Mouse (Mus musculus) megakaryocyte, embryonic 14.5 days (primary cell): ENCODE data around the gene Gm20388. TPM values are rescaled to one million over a fixed set of nuclear protein-coding genes. Genes with fewer than 3 reads are reported as not detected.

ENCODE experiments used
- H3K27me3 ChIP-seq: replicated peaks from 2 replicates; pipeline ENCODE3; 2012; ENCODE audit warnings: inconsistent platforms
- H3K36me3 ChIP-seq: replicated peaks from 2 replicates; pipeline ENCODE3; 2012; ENCODE audit warnings: low read length, inconsistent platforms, mixed read lengths
- H3K4me1 ChIP-seq: 2 replicates; pipeline ENCODE4 v1.6.1; 2012; ENCODE audit warnings: inconsistent platforms
- H3K4me3 ChIP-seq: replicated peaks from 2 replicates; pipeline ENCODE3; 2012; ENCODE audit warnings: moderate library complexity, mild to moderate bottlenecking, inconsistent platforms
- H3K9me3 ChIP-seq: 2 replicates; pipeline ENCODE4 v1.6.1; 2012; ENCODE audit warnings: inconsistent platforms
- FLI1 ChIP-seq: IDR thresholded peaks from 2 replicates; pipeline ENCODE4 v1.6.1; 2012; ENCODE audit warnings: low read length, inconsistent platforms, mixed read lengths
- GATA1 ChIP-seq: IDR thresholded peaks from 3 replicates; pipeline ENCODE4 v1.6.1; 2012; ENCODE audit warnings: mixed read lengths, low read length, inconsistent platforms, borderline replicate concordance
- polyA plus RNA-seq: library from polyadenylated mRNA; stranded (reverse); fragments of >175 nt; gene quantifications from 2 replicates; pipeline ENCODE4 v1.2.3, GENCODE M21; 2012; ENCODE audit warnings: low replicate concordance; ENCODE audit not compliant: insufficient read depth

Gm20388 gene
- polyA plus RNA-seq, 1 experiment, result 111 TPM

DNA sequence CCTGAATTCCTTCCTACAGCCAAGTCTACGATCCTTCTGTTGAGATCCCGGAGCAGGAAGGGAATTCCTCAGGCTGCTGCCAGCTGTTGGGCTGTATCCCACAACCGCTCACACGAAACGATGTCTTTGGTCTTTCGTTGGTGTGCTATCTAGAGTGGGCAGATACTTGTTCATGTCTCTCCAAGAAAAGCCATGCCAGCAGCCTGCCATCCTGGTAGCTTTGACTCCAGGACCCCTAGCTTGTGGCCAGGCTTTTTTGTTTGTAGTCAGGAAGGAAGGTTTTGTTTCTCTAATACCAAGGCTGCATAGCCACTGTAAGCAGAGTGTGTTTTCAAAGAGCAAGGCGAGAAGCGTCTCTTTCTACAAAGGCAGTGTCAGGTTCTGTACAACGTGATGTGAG, 193.3 kb downstream of the Gm20388 start:
- TF ChIP-seq FLI1, result no peak
- no peak for TF ChIP-seq GATA1
- H3K36me3 ChIP-seq, result peaks cover 15% of the 10 kb centered on the region
- peaks cover 70% of the 10 kb centered on the region for H3K4me1 ChIP-seq
- H3K9me3 ChIP-seq, result no peaks in the 10 kb centered on the region
- no peak overlapping the region for H3K4me3 ChIP-seq
- H3K27me3 ChIP-seq, result peaks cover 3% of the 10 kb centered on the region

DNA sequence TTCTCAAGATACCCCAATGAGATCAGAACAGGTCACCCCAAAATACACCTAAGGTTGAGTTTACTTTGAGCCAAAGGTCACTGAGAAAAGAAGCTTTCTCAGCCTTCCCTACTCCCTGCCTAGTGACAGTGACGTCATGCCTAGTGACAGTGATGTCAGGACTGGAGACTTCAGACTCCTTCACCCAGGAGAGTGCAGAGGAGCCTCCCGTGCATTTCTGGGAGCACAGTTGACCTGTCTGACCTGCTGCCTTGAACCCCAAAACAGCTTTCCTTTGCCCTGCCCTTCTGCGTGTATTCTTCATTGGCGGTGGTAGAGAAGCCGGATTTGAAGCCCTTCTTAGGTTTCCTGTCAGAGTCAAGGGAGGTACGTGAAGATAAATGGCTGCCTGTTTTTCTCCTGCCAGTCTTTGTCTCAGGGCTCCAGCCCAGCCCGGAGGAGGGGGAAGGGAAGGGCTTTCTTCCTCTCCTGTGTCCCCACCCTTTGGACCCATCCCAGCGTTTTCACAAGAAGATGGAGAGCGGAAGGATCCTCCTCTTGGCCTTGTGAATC, 194.2 kb downstream of the Gm20388 start:
- TF ChIP-seq FLI1, result no peak
- no peak for TF ChIP-seq GATA1
- H3K4me1 ChIP-seq, result peaks cover 70% of the 10 kb centered on the region

DNA sequence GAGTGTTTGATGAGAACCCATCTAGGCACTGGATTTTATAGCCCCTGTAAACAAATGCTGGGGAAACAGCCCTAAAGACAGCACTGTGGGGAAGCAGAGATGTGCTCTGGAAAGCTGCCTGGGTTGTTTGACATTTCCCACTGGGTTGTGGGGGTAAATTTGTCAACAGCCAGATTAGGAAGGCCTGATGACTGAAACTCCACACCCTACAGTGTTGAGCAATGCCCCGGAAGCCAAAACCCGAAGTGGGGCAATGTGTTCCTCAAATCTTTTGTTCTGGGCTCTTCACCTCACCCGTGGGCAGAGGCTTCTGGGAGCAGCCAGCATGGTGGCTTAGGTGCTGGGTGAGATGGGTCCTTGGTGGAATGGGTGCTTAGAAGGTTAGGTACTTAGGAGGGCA, 198.5 kb downstream of the Gm20388 start:
- H3K36me3 ChIP-seq, result peaks cover 9% of the 10 kb centered on the region
- H3K4me1 ChIP-seq, result peaks cover 73% of the 10 kb centered on the region
- H3K4me3 ChIP-seq, result peak overlapping the region; percentile 29
- TF ChIP-seq GATA1 (no peak), FLI1 (no peak)
- H3K9me3 ChIP-seq, result no peaks in the 10 kb centered on the region
- H3K27me3 ChIP-seq, result peaks cover 14% of the 10 kb centered on the region

More for the DNA sequence above, 194.2 kb downstream of the Gm20388 start:
- Histone ChIP-seq H3K4me3 (peak overlapping the region; percentile 48), H3K9me3 (no peaks in the 10 kb centered on the region), H3K36me3 (peaks cover 15% of the 10 kb centered on the region), H3K27me3 (peaks cover 9% of the 10 kb centered on the region)

DNA sequence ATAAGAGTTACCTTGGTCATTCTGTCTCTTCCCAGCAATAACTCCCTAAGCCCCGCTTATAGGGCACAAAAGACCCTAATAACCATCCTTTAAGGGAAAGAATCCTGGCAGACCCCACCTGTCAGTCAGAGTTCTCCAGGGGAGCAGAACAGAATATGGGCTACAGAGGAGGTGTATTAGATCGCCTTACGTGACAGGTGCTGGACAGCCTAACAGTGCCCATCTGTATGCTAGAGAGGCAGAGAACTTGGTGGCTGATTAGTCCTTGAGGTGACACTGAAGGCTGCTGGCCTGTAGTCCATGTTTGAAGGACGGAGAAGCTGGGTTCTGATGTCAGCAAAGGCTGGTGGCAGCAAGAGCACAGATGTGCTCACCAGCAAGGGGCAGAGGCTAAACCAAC, 200.3 kb downstream of the Gm20388 start:
- TF ChIP-seq FLI1 (no peak), GATA1 (no peak)
- H3K36me3 ChIP-seq, result no peaks in the 10 kb centered on the region
- no peaks in the 10 kb centered on the region for H3K9me3 ChIP-seq
- H3K27me3 ChIP-seq, result peaks cover 32% of the 10 kb centered on the region
- peak overlapping the region; percentile 47 for H3K4me3 ChIP-seq
- peaks cover 74% of the 10 kb centered on the region for H3K4me1 ChIP-seq

DNA sequence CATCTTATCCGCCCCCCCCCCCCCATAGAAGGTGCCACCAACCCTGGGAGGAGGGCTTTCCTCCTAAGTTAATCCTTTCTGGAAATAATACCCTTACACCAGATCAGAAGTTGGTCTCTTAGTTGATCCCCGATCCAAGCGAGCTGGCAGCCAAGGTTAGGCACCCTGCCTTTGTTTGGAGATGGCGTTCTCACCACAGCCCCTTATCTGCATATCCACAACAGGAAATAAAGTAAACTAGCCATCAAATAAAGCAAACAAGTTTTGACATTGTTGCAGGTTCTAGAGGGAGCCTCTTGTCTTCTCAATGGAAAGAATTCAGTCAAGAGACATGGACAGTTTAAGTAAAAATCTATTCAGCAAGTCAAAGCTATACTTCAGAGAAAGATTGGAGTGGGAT, 200.7 kb downstream of the Gm20388 start:
- H3K27me3 ChIP-seq, result peaks cover 37% of the 10 kb centered on the region
- no peaks in the 10 kb centered on the region for H3K9me3 ChIP-seq
- no peak overlapping the region for H3K4me3 ChIP-seq
- no peak for TF ChIP-seq FLI1
- TF ChIP-seq GATA1, result no peak
- H3K4me1 ChIP-seq, result peaks cover 75% of the 10 kb centered on the region
- H3K36me3 ChIP-seq, result no peaks in the 10 kb centered on the region

DNA sequence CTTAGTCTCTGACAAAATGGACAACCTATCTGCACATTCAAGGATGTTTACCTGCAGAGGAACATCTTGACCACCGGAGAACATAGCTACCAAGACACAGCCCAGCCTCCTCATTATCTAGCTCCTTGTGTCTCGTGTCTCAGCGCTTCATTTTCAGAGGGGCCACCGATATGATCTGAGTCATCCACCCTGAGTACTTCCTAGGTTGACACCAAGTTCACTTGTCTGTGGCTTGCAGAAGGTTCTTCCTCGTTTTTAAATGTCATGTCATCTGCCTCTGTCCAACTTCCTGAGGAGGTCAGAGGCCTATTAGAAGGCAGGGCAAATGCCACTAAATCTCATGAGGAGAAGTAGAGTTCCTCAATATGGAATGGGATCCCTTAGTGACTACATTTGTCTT, 201.9 kb downstream of the Gm20388 start:
- Histone ChIP-seq H3K4me1 (peaks cover 80% of the 10 kb centered on the region), H3K9me3 (no peaks in the 10 kb centered on the region), H3K27me3 (peaks cover 48% of the 10 kb centered on the region), H3K36me3 (no peaks in the 10 kb centered on the region), H3K4me3 (peak overlapping the region; percentile 95)
- TF ChIP-seq FLI1 (no peak), GATA1 (no peak)

DNA sequence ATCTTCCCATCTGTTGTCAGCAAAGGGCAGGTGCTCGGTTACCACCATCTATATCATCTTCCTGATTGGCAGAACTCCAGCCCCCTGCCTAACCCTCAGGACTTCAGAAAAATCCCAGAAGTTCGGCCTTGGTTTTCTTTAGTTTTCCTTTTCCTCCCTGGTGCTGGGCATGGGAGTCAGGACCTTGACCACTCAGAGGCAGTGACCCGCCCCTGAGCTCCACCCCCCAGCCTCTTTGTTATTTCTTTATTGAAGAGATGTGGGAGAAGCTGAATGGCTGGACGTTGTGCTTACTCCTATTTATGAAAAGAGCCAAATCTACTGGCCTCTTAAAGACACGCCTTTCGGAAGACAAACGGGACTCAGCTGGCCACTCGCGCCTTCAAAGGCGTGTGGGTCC, 202.7 kb downstream of the Gm20388 start:
- no peaks in the 10 kb centered on the region for H3K9me3 ChIP-seq
- TF ChIP-seq GATA1 (no peak), FLI1 (no peak)
- no peaks in the 10 kb centered on the region for H3K36me3 ChIP-seq
- peaks cover 53% of the 10 kb centered on the region for H3K27me3 ChIP-seq
- peaks cover 87% of the 10 kb centered on the region for H3K4me1 ChIP-seq
- peak overlapping the region; percentile 95 for H3K4me3 ChIP-seq

DNA sequence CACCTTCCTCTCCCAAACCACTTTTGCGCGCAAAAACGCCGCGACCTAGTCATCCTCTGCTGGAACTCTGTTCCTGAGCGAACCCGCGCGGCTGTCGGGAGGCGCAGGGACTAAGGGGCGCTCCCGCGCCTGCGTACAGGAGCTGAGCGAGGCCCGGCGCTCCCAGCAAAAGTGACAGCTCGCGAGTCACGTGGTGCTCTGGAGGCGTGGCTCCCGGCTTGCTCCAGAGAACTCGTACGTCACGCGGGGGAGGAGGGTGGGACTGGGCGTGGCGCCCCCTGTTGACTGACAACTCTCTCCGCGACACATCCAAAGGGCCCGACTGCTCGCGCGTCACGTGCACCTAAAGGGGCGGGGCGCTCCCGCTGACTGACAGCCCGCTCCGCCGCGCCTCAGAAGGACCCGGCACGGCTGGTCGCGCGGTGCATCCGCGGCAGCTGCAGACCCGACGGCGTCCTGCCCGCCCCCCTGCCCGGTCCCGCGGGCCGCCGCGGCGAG, 203.2 kb downstream of the Gm20388 start, which contains the start of gene 6430548M08Rik:
Gene 6430548M08Rik, plus strand, starts transcription at position 395 of the 498 bp plus-strand sequence.
- Histone ChIP-seq H3K4me3 (peak within 1 kb of the TSS; percentile 95), H3K27me3 (peaks cover 58% of the 10 kb centered on the region), H3K36me3 (no peaks in the 10 kb centered on the region), H3K9me3 (no peaks in the 10 kb centered on the region), H3K4me1 (peaks cover 90% of the 10 kb centered on the region)
- TF ChIP-seq FLI1 (no peak), GATA1 (no peak)

DNA sequence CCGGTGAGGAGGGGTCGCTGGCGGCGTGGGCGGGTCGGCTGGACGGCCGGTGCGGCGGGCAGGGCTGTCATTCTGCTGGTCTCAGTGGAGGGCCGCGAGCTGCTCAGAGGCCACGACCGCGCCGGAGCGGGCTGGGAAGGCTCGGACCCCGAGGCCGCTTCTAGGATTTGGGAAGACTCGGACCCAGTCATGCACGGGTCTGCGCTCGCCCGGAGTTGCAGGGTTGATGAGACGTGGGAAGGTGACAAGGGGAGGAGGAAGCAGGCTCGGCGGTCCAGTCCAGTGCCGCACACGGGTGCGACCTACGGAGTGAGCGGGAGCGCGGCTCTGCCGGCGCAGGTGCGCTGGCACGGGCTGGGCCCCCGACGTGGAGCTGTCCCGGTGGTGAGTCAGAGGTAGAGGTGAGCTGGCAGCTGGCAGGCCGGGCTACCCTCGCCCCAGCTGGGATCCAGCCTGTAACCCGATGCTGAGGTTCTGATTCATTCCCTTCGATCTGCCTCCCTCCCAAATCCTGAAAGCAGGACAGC, 203.7 kb downstream of the Gm20388 start:
- TF ChIP-seq GATA1 (no peak), FLI1 (no peak)
- no peaks in the 10 kb centered on the region for H3K9me3 ChIP-seq
- peaks cover 90% of the 10 kb centered on the region for H3K4me1 ChIP-seq
- H3K27me3 ChIP-seq, result peaks cover 61% of the 10 kb centered on the region
- no peaks in the 10 kb centered on the region for H3K36me3 ChIP-seq
- H3K4me3 ChIP-seq, result peak overlapping the region; percentile 95

DNA sequence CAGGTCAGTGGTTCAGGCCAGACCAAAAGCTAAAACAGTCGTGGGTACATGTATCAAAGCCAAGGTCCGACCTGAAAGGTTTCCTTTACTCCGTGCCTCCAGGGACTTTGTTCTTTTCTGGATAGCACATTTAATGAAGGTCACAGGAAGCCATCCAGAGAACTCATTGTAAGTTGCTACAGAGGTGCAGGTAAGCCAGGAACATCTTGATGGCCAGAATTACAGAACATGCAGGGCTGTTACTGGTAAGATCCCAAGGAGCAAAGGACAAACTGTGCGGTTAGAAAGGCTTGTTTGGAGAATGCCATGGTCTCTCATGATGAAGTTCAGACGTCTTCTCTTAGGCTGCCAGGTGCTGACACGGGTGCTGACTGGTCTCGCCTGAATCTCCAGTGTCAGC, 206.0 kb downstream of the Gm20388 start:
- no peaks in the 10 kb centered on the region for H3K9me3 ChIP-seq
- no peak overlapping the region for H3K4me3 ChIP-seq
- H3K4me1 ChIP-seq, result peaks cover 88% of the 10 kb centered on the region
- no peak for TF ChIP-seq GATA1
- TF ChIP-seq FLI1, result no peak
- H3K27me3 ChIP-seq, result peaks cover 70% of the 10 kb centered on the region
- H3K36me3 ChIP-seq, result no peaks in the 10 kb centered on the region
